Mouse (Mus musculus) 3134 (cell line): Measurements from ENCODE around the gene Cyp26b1.

Experiments
- DNase-seq: peaks from one replicate; pipeline ENCODE4 v3.0.0-alpha.2; 2011; ENCODE audit warnings: low spot score; ENCODE audit not compliant: insufficient read length; ENCODE audit errors: extremely low read depth

Cyp26b1 gene

GRCm38 (mm10) chr6:84567696-84568095 is 26.0 kb downstream of the Cyp26b1 start:
- peak; percentile 51 for DNase-seq

- no peak for DNase-seq
Observed at GRCm38 (mm10) chr6:84566825-84567224, 26.9 kb downstream of the Cyp26b1 start.

- peak; percentile 72 for DNase-seq
Observed at GRCm38 (mm10) chr6:84565245-84565644, 28.5 kb downstream of the Cyp26b1 start.

GRCm38 (mm10) chr6:84562948-84563347 is 30.8 kb downstream of the Cyp26b1 start:
- no peak for DNase-seq

- no peak for DNase-seq
Observed at GRCm38 (mm10) chr6:84561171-84561570, 32.5 kb downstream of the Cyp26b1 start.

- no peak for DNase-seq
Observed at GRCm38 (mm10) chr6:84549852-84550437, 43.8 kb downstream of the Cyp26b1 start.

- DNase-seq = no peak
Observed at GRCm38 (mm10) chr6:84545428-84545827, 48.3 kb downstream of the Cyp26b1 start.

- DNase-seq = no peak
Observed at GRCm38 (mm10) chr6:84544359-84544758, 49.3 kb downstream of the Cyp26b1 start.

GRCm38 (mm10) chr6:84543516-84543915 is 50.2 kb downstream of the Cyp26b1 start:
- no peak for DNase-seq

GRCm38 (mm10) chr6:84539924-84540323 is 53.8 kb downstream of the Cyp26b1 start:
- DNase-seq = no peak

- DNase-seq = no peak
Observed at GRCm38 (mm10) chr6:84538681-84539080, 55.0 kb downstream of the Cyp26b1 start.

GRCm38 (mm10) chr6:84537611-84538197 is 56.0 kb downstream of the Cyp26b1 start:
- no peak for DNase-seq

GRCm38 (mm10) chr6:84534944-84535343 is 58.8 kb downstream of the Cyp26b1 start:
- DNase-seq = peak; percentile 15

- DNase-seq = no peak
Observed at GRCm38 (mm10) chr6:84529912-84530311, 63.8 kb downstream of the Cyp26b1 start.

- no peak for DNase-seq
Observed at GRCm38 (mm10) chr6:84524901-84525601, 68.7 kb downstream of the Cyp26b1 start.
